Mouse (Mus musculus) stomach, postnatal 0 days (tissue): ENCODE measurements around the gene Oprm1.

Experiments
- CTCF ChIP-seq: IDR thresholded peaks from 2 replicates; pipeline ENCODE4 v1.5.1; 2016; ENCODE audit warnings: antibody characterized with exemption, low read depth, mild to moderate bottlenecking, moderate library complexity
- EP300 ChIP-seq: optimal IDR thresholded peaks from 2 replicates; pipeline ENCODE3; 2016; ENCODE audit warnings: antibody characterized with exemption

GRCm38 (mm10) chr10:7062993-7063392 lies 304.7 kb downstream of the Oprm1 start:
- TF ChIP-seq CTCF = no peak
- TF ChIP-seq EP300 = no peak
